Mouse (Mus musculus) MEL (cell line): ENCODE results near the gene Poln.

ENCODE experiments used
- CTCF ChIP-seq, 3 experiments: IDR thresholded peaks in 2 of 3; conservative IDR thresholded peaks in 1 of 3; 2 replicates each; pipeline ENCODE4 v1.5.1; 2011 to 2012; ENCODE audit warnings: low read length in 3 of 3, low read depth in 2 of 3, mild to moderate bottlenecking in 2 of 3, improper control_type of control experiment in 1 of 3, inconsistent platforms in 1 of 3, mixed read lengths in 1 of 3, moderate library complexity in 1 of 3; ENCODE audit not compliant: control insufficient read depth in 1 of 3, insufficient read depth in 1 of 3, poor library complexity in 1 of 3, severe bottlenecking in 1 of 3
- GATA1 ChIP-seq: IDR thresholded peaks from 2 replicates; pipeline ENCODE4 v1.6.1; 2011; ENCODE audit warnings: low read depth, low read length, improper control_type of control experiment
- POLR2A ChIP-seq, 2 experiments: IDR thresholded peaks; 2 replicates each; pipeline ENCODE4 v1.6.1; 2011 to 2012; ENCODE audit warnings: low read length in 2 of 2, mild to moderate bottlenecking in 2 of 2, control low read depth in 1 of 2, improper control_type of control experiment in 1 of 2, low read depth in 1 of 2, moderate library complexity in 1 of 2; ENCODE audit not compliant: control insufficient read depth in 1 of 2, insufficient read depth in 1 of 2, poor library complexity in 1 of 2
- POLR2AphosphoS5 ChIP-seq: IDR thresholded peaks from 2 replicates; pipeline ENCODE4 v1.6.1; 2012; ENCODE audit warnings: low read depth, borderline replicate concordance, mild to moderate bottlenecking, inconsistent platforms, low read length, moderate library complexity, mixed read lengths

GRCm38 (mm10) chr5:34210279-34210678 lies 41.0 kb upstream of the Poln start:
- TF ChIP-seq POLR2A (IDR thresholded peaks at IDR 0.05; ENCODE audit: control insufficient read depth in 1 of 2, insufficient read depth in 1 of 2, low read depth in 1 of 2, low read length in 2 of 2, poor library complexity in 1 of 2) (no peak), POLR2AphosphoS5 (no peak), CTCF (IDR thresholded peaks at IDR 0.05 in 2 of 3, conservative IDR thresholded peaks at IDR 0.05 in 1 of 3; ENCODE audit: control insufficient read depth in 1 of 3, insufficient read depth in 1 of 3, low read depth in 2 of 3, low read length in 3 of 3, poor library complexity in 1 of 3, severe bottlenecking in 1 of 3) (peak; percentile 99), GATA1 (no peak)
